ENCODE assay signal across 9 mouse cellular contexts in genomic region chr19:5824043-5824825, GRCm38 (mm10). TPM values are rescaled to one million over a fixed set of nuclear protein-coding genes. Genes with fewer than 3 reads are reported as not detected.
A peak's percentile ranks its signal among the peaks of the same experiment; 100 is the strongest.
DNase-seq lines count a peak whose midpoint lies in the region; ATAC-seq and TF ChIP-seq lines count a peak whose summit lies in the region.
"Had no signal": no experiment of that assay in that cellular context is flagged by ENCODE, and none has a peak within 500 bp of the region (broad histone marks: within the 10 kb centered on the region; RNA-seq: fewer than 3 reads in every experiment).

No protein-coding gene starts in this region.

- no peaks in the 10 kb centered on the region; the same call in 1 of the 2 replicates for H3K36me3 ChIP-seq in testis, adult 2 months (ENCODE audit: control insufficient read depth, insufficient read depth, low read length)
- H3K36me3 ChIP-seq in limb, embryonic 11.5 days (ENCODE audit: control insufficient read depth, insufficient read depth, low read length), result no peaks in the 10 kb centered on the region

- peaks cover 33% of the 10 kb centered on the region for H3K4me1 ChIP-seq in cerebellum, adult 2 months (ENCODE audit: control insufficient read depth, insufficient read depth, low read length)
- H3K4me1 ChIP-seq in testis, adult 2 months (ENCODE audit: control insufficient read depth, insufficient read depth, low read length), result peaks cover 28% of the 10 kb centered on the region
- peaks cover 22% of the 10 kb centered on the region for H3K4me1 ChIP-seq in limb, embryonic 11.5 days (ENCODE audit: control insufficient read depth, insufficient read depth, low read length)

- H3K27me3 ChIP-seq in cerebellum, adult 2 months (ENCODE audit: control insufficient read depth, insufficient read depth, low read length), result no peaks in the 10 kb centered on the region
- no peaks in the 10 kb centered on the region for H3K27me3 ChIP-seq in testis, adult 2 months (ENCODE audit: control insufficient read depth, insufficient read depth, low read length)
- no peaks in the 10 kb centered on the region for H3K27me3 ChIP-seq in limb, embryonic 11.5 days (ENCODE audit: control insufficient read depth, insufficient read depth, low read length)

- no peak overlapping the region for H3K4me2 ChIP-seq in limb, embryonic 11.5 days (ENCODE audit: low read depth, severe bottlenecking)

- H3K9me3 ChIP-seq in limb, embryonic 11.5 days (ENCODE audit: control insufficient read depth, low read length), result no peaks in the 10 kb centered on the region

- no peak for ATAC-seq in cerebellum, adult (ENCODE audit: insufficient number of reproducible peaks, low FRiP score, low TSS enrichment)
- ATAC-seq in limb, embryonic 11.5 days (ENCODE audit: insufficient number of reproducible peaks, low FRiP score, low TSS enrichment, low read depth), result no peak

- DNase-seq in cerebellum, adult 2 months, result peak; percentile 57 to 61
- DNase-seq in testis, postnatal 14 days (ENCODE audit: low spot score), result no peak
- no peak for DNase-seq in limb, embryonic 11.5 days (ENCODE audit: low spot score)
- DNase-seq in layer of hippocampus, adult 9-10 months (ENCODE audit: low spot score), result no peak
- no peak for DNase-seq in layer of hippocampus, adult 18-20 months (ENCODE audit: low spot score in 2 of 2)
- DNase-seq in left cerebral cortex, adult 8-10 months (ENCODE audit: low spot score in 2 of 2), result no peak
- DNase-seq: right cerebral cortex, postnatal 4 days had no signal

- H3K4me3 ChIP-seq in cerebellum, adult 2 months (replicated peaks; ENCODE audit: insufficient read depth, low read depth, low read length), result no peak overlapping the region
- no peak overlapping the region for H3K4me3 ChIP-seq in testis, adult 2 months (ENCODE audit: control insufficient read depth, low read depth, low read length)
- no peak overlapping the region for H3K4me3 ChIP-seq in limb, embryonic 11.5 days (ENCODE audit: low read depth, low read length)

- WGBS in cerebellum, adult 2 months, result 18% methylated on average over 22 of the region's 22 CpGs
- WGBS in limb, embryonic 11.5 days, result 77% methylated on average over 22 of the region's 22 CpGs

- no peak for TF ChIP-seq POLR2A in cerebellum, adult 2 months (IDR thresholded peaks at IDR 0.05; ENCODE audit: borderline replicate concordance, insufficient read depth, low read length)
- 0 out of 2 replicates have a peak, but pooled peaks have one; percentile 15 for TF ChIP-seq POLR2A in testis, adult 2 months (IDR thresholded peaks at IDR 0.05; ENCODE audit: control insufficient read depth, low read depth, low read length)

- TF ChIP-seq CTCF in cerebellum, adult 2 months (IDR thresholded peaks at IDR 0.05; ENCODE audit: borderline replicate concordance, insufficient read depth, low read depth, low read length), result no peak
- TF ChIP-seq CTCF in testis, adult 2 months (IDR thresholded peaks at IDR 0.05; ENCODE audit: control insufficient read depth, insufficient read depth, insufficient replicate concordance, low read depth, low read length), result no peak

- H3K27ac ChIP-seq in cerebellum, adult 2 months (ENCODE audit: insufficient read depth, low read length), result peak overlapping the region; percentile 86
- peak overlapping the region; percentile 7 for H3K27ac ChIP-seq in testis, adult 2 months (ENCODE audit: control insufficient read depth, insufficient read depth, low read depth, low read length)
- H3K27ac ChIP-seq in limb, embryonic 11.5 days (replicated peaks; ENCODE audit: low read depth, low read length), result no peak overlapping the region

- peak overlapping the region; percentile 12; the same call in 1 of the 2 replicates for H3K9ac ChIP-seq in limb, embryonic 11.5 days (ENCODE audit: low read length)

RNA-seq across cellular contexts. Expression of gene Frmd8, which starts 50.8 kb away (rescaled TPM):
- polyA plus RNA-seq in cerebellum, adult 2 months (2012; rRNA removed), result 23.4 and 28.3 TPM in 2 replicates
- polyA plus RNA-seq in testis, adult 2 months (2012; rRNA removed), result 25.3 and 28.1 TPM in 2 replicates
- polyA plus RNA-seq in limb, embryonic 11.5 days (2014; fragmentation: Nextera tagmentation; extraction: Ambion mirVana), result 21.2 and 24.4 TPM in 2 replicates
- total RNA-seq in layer of hippocampus, adult 18-20 months (2021), result 10 to 100 TPM; 12.7 to 13.0 TPM
- 10 to 100 TPM; 12.1 to 19.9 (median 13.7) TPM for total RNA-seq in left cerebral cortex, adult 8-10 months (2022)

RNA-seq across cellular contexts. Expression of gene Scyl1, which starts 53.0 kb away (rescaled TPM):
- 158 and 170 TPM in 2 replicates for polyA plus RNA-seq in cerebellum, adult 2 months (2012; rRNA removed)
- polyA plus RNA-seq in testis, adult 2 months (2012; rRNA removed), result 43.1 and 46.7 TPM in 2 replicates
- 65.8 and 66.6 TPM in 2 replicates for polyA plus RNA-seq in limb, embryonic 11.5 days (2014; fragmentation: Nextera tagmentation; extraction: Ambion mirVana)
- 10 to 100 TPM; 77.3 to 80.3 TPM for total RNA-seq in layer of hippocampus, adult 18-20 months (2021)
- 100 to 1,000 TPM in 1 of 4 experiments, 10 to 100 TPM in 3; 88.9 to 100 (median 94.9) TPM for total RNA-seq in left cerebral cortex, adult 8-10 months (2022)

RNA-seq across cellular contexts. Expression of gene Slc25a45, which starts 53.4 kb away (rescaled TPM):
- polyA plus RNA-seq in cerebellum, adult 2 months (2012; rRNA removed), result 4.3 and 5.0 TPM in 2 replicates
- 20.1 and 26.1 TPM in 2 replicates for polyA plus RNA-seq in testis, adult 2 months (2012; rRNA removed)
- 1.5 TPM in 2 replicates for polyA plus RNA-seq in limb, embryonic 11.5 days (2014; fragmentation: Nextera tagmentation; extraction: Ambion mirVana)
- 1 to 10 TPM; 2.9 to 3.2 TPM for total RNA-seq in layer of hippocampus, adult 18-20 months (2021)
- 1 to 10 TPM; 3.2 to 5.1 (median 4.1) TPM for total RNA-seq in left cerebral cortex, adult 8-10 months (2022)

Comparison
In these comparisons a context has a peak if more than half of its experiments do, and no peak if none do; other contexts are left out.
1. DNase-seq: peak in cerebellum, adult 2 months (2 of 2); none in testis, postnatal 14 days (single experiment), limb, embryonic 11.5 days (single experiment), layer of hippocampus, adult 9-10 months (single experiment), layer of hippocampus, adult 18-20 months (0 of 2) and left cerebral cortex, adult 8-10 months (0 of 2).